Mouse (Mus musculus): Measurements from ENCODE around the gene Rbl1.
A peak's percentile ranks its signal among the peaks of the same experiment; 100 is the strongest.
"Not testable (repeated sequence)": the region's sequence is repeated elsewhere in the genome, so short reads cannot be mapped to it uniquely, and the experiment has no call there.

Gene Rbl1

GRCm38 (mm10) chr2:157172984-157173383 is 31.4 kb downstream of the Rbl1 start:
- no peak for DNase-seq (ENCODE audit: inconsistent age in 2 of 2, low spot score in 1 of 2)

GRCm38 (mm10) chr2:157170626-157171025 is 33.7 kb downstream of the Rbl1 start:
- no peak for DNase-seq (ENCODE audit: inconsistent age in 2 of 2, low spot score in 1 of 2)

- DNase-seq (ENCODE audit: inconsistent age in 2 of 2, low spot score in 1 of 2): no peak
Measured at GRCm38 (mm10) chr2:157170166-157170565, 34.2 kb downstream of the Rbl1 start.

- DNase-seq (ENCODE audit: inconsistent age in 2 of 2, low spot score in 1 of 2): no peak
Measured at GRCm38 (mm10) chr2:157166371-157167080, 37.8 kb downstream of the Rbl1 start.

- DNase-seq (ENCODE audit: inconsistent age in 2 of 2, low spot score in 1 of 2): not testable (repeated sequence)
Measured at GRCm38 (mm10) chr2:157165312-157166224, 38.8 kb downstream of the Rbl1 start.

GRCm38 (mm10) chr2:157164101-157164500 is 40.2 kb downstream of the Rbl1 start:
- no peak for DNase-seq (ENCODE audit: inconsistent age in 2 of 2, low spot score in 1 of 2)

GRCm38 (mm10) chr2:157156079-157156478 is 48.3 kb downstream of the Rbl1 start:
- DNase-seq (ENCODE audit: inconsistent age in 2 of 2, low spot score in 1 of 2): no peak

- no peak for DNase-seq (ENCODE audit: inconsistent age in 2 of 2, low spot score in 1 of 2)
Measured at GRCm38 (mm10) chr2:157153235-157153634, 51.1 kb downstream of the Rbl1 start.

- DNase-seq (ENCODE audit: inconsistent age in 2 of 2, low spot score in 1 of 2): no peak
Measured at GRCm38 (mm10) chr2:157148417-157148816, 55.9 kb downstream of the Rbl1 start.

- no peak for DNase-seq (ENCODE audit: inconsistent age in 2 of 2, low spot score in 1 of 2)
Measured at GRCm38 (mm10) chr2:157147397-157148020, 56.8 kb downstream of the Rbl1 start.

GRCm38 (mm10) chr2:157145173-157145572 is 59.2 kb downstream of the Rbl1 start:
- DNase-seq (ENCODE audit: inconsistent age in 2 of 2, low spot score in 1 of 2): no peak

GRCm38 (mm10) chr2:157144132-157144531 is 60.2 kb downstream of the Rbl1 start:
- DNase-seq (ENCODE audit: inconsistent age in 2 of 2, low spot score in 1 of 2): no peak

GRCm38 (mm10) chr2:157141962-157142361 is 62.4 kb downstream of the Rbl1 start:
- no peak for DNase-seq (ENCODE audit: inconsistent age in 2 of 2, low spot score in 1 of 2)

- peak in 1 of 2 experiments; percentile 29 for DNase-seq (ENCODE audit: inconsistent age in 2 of 2, low spot score in 1 of 2)
Measured at GRCm38 (mm10) chr2:157139251-157139802, 65.0 kb downstream of the Rbl1 start.

GRCm38 (mm10) chr2:157138808-157139207 is 65.5 kb downstream of the Rbl1 start:
- no peak for DNase-seq (ENCODE audit: inconsistent age in 2 of 2, low spot score in 1 of 2)

GRCm38 (mm10) chr2:157137959-157138731 is 66.2 kb downstream of the Rbl1 start:
- DNase-seq (ENCODE audit: inconsistent age in 2 of 2, low spot score in 1 of 2): peak in 1 of 2 experiments; percentile 24

- DNase-seq (ENCODE audit: inconsistent age in 2 of 2, low spot score in 1 of 2): peak in 1 of 2 experiments; percentile 62
Measured at GRCm38 (mm10) chr2:157136646-157137045, 67.7 kb downstream of the Rbl1 start.

GRCm38 (mm10) chr2:157136176-157136575 is 68.2 kb downstream of the Rbl1 start:
- no peak for DNase-seq (ENCODE audit: inconsistent age in 2 of 2, low spot score in 1 of 2)

GRCm38 (mm10) chr2:157135529-157136120 is 68.7 kb downstream of the Rbl1 start:
- DNase-seq (ENCODE audit: inconsistent age in 2 of 2, low spot score in 1 of 2): no peak

GRCm38 (mm10) chr2:157135014-157135413 is 69.3 kb downstream of the Rbl1 start, which contains the start of gene Samhd1:
Gene Samhd1, minus strand, starts transcription at chr2:157135265.
- peak; percentile 98 for DNase-seq (ENCODE audit: inconsistent age in 2 of 2, low spot score in 1 of 2)
